Mouse (Mus musculus): ENCODE measurements around the gene Thap8. TPM values are rescaled to one million over a fixed set of nuclear protein-coding genes. Genes with fewer than 3 reads are reported as not detected.
"Not testable (repeated sequence)": the region's sequence is repeated elsewhere in the genome, so short reads cannot be mapped to it uniquely, and the experiment has no call there.

Gene Thap8
- 0.48 and 0.66 TPM in 2 replicates for polyA plus RNA-seq (2016; fragmentation: Nextera tagmentation; extraction: Ambion mirVana)

DNA sequence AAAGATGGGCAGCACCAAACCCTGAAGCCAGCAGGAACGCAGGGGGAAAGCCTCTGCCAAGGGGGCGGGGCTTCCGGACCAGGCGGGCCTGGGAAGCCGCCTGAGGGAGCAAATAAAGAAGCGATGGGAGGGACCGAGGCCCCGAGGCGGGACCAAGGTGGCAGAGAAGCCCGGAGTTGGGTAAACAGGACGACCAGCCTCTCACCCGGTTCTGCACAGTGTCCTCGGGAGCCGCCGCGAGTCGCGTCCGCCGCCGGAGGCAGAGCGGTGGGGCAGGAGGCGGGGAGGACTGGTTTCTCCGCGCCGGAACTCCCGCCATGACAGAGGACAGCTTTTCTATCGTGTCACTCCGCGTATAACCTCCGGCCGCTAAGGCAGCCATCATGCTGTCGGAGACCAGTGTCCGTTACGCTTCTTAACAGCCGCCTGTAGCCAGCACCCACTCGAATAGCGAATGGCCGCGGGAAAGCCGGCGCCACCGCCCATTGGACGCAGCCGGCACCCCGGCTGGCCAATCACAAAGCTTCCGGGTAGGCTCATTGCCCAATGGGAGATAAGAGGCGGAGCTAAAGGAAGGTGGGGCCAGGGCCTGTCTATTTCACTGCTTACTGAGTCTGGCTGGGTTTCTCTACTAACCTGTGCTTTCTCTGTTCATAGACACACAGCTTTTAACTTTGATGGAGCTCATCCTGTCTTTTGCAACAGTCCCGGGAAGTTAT, at the start of gene Thap8, which contains the start of gene Wdr62:
Gene Thap8 (plus strand): TSS at position 144 of the 719 bp plus-strand sequence.
Gene Wdr62 (minus strand): TSS at position 469 of the 719 bp plus-strand sequence.
- no peaks in the 10 kb centered on the region for H3K9me3 ChIP-seq
- H3K27ac ChIP-seq (replicated peaks) = peak within 1 kb of the TSS; percentile 97
- H3K36me3 ChIP-seq = no peaks in the 10 kb centered on the region
- peak; percentile 95 for ATAC-seq (ENCODE audit: low FRiP score, low read depth)
- H3K9ac ChIP-seq (replicated peaks) = peak within 1 kb of the TSS; percentile 58
- peaks cover 13% of the 10 kb centered on the region for H3K4me1 ChIP-seq
- H3K4me2 ChIP-seq (replicated peaks) = peak within 1 kb of the TSS; percentile 84
- peak within 1 kb of the TSS; percentile 65 for H3K4me3 ChIP-seq
- no peaks in the 10 kb centered on the region for H3K27me3 ChIP-seq
- WGBS = 0% methylated on average over 49 of the region's 49 CpGs

DNA sequence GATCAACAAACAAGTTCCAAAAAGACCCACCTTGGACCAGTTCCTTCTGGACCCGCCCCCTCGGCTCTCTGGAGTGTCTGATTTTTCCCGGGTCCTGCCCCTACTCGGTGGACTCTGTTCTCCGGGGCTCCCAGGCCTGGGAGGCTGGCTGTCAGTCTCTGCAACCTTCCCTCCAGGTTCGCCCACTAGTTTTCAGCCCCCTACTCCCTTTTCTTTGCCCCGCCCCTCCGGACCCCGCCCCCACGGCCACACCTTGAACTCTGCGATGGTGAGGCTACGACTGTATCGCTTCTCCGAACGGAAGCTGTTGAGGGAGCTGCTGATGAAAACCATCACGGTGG, 48.6 kb upstream of the Thap8 start:
- Histone ChIP-seq H3K27me3 (no peaks in the 10 kb centered on the region), H3K36me3 (peaks cover 46% of the 10 kb centered on the region), H3K9ac (replicated peaks) (peak overlapping the region; percentile 76), H3K4me1 (peaks cover 17% of the 10 kb centered on the region), H3K4me2 (replicated peaks) (peak overlapping the region; percentile 70), H3K27ac (replicated peaks) (peak overlapping the region; percentile 97), H3K4me3 (peak overlapping the region; percentile 74), H3K9me3 (no peaks in the 10 kb centered on the region)
- 0% methylated on average over 16 of the region's 16 CpGs for WGBS
- ATAC-seq (ENCODE audit: low FRiP score, low read depth) = peak; percentile 48

DNA sequence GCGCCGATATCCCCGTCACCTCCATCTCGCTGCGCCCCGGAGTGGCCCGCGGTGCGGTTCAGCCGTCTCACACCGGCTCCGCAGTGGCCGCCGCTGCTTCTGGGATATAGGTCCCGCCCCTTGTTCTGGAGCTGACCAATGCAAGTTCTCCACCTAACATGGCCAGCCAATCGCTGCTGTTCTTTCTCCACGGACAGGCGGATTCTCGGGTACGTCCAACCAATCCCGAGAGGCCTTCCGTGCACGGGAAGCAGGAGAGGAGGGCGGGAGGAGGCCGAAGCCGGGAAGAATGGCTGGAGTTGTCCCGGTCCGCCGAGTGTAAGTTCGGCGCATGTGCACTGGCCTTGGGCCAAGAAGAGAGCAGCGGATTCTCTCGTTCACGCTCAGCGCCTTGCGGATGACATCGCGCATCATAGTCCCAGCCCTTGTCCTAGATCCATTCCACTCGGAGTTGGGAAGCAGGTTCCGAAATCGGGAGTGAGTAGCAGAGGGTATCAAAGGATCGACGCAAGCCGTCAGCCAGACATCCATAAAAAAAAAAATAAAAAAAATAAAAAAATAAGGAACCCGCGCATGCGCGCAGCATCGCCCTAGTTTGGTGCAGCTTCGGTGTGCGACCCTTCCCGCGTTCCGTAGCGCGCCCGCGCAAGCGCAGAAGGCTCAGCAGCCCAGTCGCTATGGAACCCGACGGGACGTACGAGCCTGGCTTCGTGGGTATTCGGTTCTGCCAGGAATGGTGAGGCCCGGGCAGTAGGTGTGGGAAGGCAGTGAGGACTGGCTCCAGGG, 48.0 kb upstream of the Thap8 start, which contains the start of the genes Polr2i and Tbcb:
Gene Polr2i (plus strand): TSS at position 280 of the 786 bp plus-strand sequence.
Gene Tbcb (minus strand): TSS at position 604 of the 786 bp plus-strand sequence.
- Histone ChIP-seq H3K27ac (replicated peaks) (peak within 1 kb of the TSS; percentile 97), H3K36me3 (peaks cover 40% of the 10 kb centered on the region), H3K4me3 (peak within 1 kb of the TSS; percentile 74), H3K27me3 (no peaks in the 10 kb centered on the region), H3K9me3 (no peaks in the 10 kb centered on the region), H3K4me1 (peaks cover 17% of the 10 kb centered on the region), H3K9ac (replicated peaks) (peak within 1 kb of the TSS; percentile 80), H3K4me2 (replicated peaks) (peak within 1 kb of the TSS; percentile 70)
- ATAC-seq (ENCODE audit: low FRiP score, low read depth) = peak; percentile 94
- under 1% methylated on average over 67 of the region's 67 CpGs for WGBS

DNA sequence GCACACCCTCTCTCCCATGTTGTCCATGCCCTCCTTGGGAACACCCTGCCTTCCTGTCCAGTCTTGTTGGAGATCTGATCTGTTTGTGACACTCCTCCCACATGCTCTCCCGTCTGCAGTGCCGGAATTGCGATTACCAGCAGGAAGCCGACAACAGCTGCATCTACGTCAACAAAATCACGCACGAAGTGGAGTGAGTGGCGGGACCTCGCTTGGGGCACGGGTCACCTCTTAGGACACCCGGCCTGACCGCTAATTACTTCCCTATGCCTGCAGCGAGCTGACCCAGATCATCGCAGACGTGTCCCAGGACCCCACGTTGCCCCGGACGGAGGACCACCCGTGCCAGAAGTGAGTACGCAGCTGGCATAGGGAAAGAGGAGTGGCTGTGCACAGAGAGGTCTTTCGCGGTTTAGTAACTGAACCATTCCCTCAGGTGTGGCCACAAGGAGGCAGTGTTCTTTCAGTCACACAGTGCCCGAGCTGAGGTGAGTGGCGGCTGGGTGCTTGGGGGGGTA, 47.2 kb upstream of the Thap8 start:
- Histone ChIP-seq H3K4me1 (peaks cover 17% of the 10 kb centered on the region), H3K27me3 (no peaks in the 10 kb centered on the region), H3K36me3 (peaks cover 32% of the 10 kb centered on the region), H3K9ac (replicated peaks) (peak overlapping the region; percentile 80), H3K4me3 (peak overlapping the region; percentile 74), H3K4me2 (replicated peaks) (peak overlapping the region; percentile 70), H3K27ac (replicated peaks) (peak overlapping the region; percentile 97), H3K9me3 (no peaks in the 10 kb centered on the region)
- 9% methylated on average over 24 of the region's 24 CpGs for WGBS
- ATAC-seq (ENCODE audit: low FRiP score, low read depth) = peak; percentile 27

DNA sequence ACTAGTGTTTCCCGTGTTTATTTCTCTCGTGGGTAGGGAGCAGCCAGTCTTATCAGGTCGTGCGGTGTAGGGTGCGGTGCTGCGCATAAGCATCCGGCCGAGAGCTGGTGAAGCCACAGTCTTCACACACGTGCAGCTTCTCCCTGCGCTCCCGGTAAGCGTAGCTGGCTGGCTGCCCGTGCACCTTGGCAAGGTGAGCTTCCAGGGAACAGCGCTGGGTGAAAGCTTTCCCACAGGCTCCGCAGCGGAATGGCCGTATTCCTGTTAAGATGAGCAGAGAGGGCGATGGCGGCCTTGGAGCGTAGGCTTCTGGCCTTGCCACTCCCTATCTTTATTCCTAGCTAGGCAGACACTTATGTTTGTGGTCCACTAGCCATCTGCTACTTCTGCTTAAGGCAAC, 46.5 kb upstream of the Thap8 start:
- H3K9ac ChIP-seq (replicated peaks) = no peak overlapping the region; the same call in 1 of the 2 replicates

DNA sequence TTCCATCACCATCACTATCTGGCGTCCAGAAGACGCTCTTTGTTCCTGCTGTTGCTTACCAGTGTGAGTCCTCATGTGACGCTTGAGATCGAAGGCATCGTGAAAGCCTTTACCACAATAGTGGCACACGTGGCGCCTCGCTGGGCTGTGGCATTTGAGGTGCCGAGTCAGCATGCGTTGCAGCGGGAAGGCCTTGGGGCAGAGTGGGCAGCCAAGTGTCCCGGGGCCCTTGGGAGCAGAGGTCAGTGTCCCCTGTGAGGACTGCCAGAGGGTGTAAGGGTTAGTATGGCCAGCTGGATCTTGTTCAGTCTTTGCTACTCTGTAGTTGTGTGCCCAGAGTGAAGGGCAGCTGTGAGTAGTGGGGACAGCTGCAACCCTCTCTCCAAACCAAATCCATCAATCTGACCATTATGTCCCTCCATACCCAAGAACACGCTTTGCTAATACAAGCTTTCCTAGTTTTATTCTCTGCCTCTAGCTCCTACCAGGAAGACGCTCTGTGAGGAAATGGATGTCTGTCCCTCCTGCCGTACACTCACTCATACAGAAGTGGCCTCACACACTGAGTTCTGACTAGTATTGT, 45.5 kb upstream of the Thap8 start:
- 96% methylated on average over 15 of the region's 15 CpGs for WGBS

More for the DNA sequence above, 46.5 kb upstream of the Thap8 start:
- Histone ChIP-seq H3K4me1 (peaks cover 17% of the 10 kb centered on the region), H3K4me3 (peak overlapping the region; percentile 74; the same call in 1 of the 2 replicates), H3K36me3 (peaks cover 25% of the 10 kb centered on the region), H3K27me3 (no peaks in the 10 kb centered on the region), H3K4me2 (replicated peaks) (peak overlapping the region; percentile 70), H3K9me3 (no peaks in the 10 kb centered on the region), H3K27ac (replicated peaks) (no peak overlapping the region)
- ATAC-seq (ENCODE audit: low FRiP score, low read depth) = no peak
- WGBS = 90% methylated on average over 20 of the region's 20 CpGs

DNA sequence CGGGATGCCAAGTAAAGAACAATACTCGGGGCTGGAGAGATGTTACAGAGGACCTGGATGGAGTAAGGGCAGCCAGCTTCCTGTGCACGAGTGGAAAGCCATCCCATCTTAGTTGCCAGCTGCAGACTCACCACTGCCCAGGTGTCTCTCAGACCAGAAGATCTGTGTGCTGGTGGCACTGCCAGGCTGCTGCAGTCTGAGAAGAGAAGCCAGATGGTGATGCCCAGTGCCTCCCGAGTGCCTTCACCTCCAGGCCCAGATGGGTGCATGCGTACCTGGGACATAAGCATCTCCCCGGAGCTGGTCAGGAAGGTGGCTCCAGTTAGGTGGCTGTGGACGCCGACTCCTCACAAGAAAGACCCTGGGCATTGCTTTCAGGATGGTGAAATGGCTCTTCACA, 44.8 kb upstream of the Thap8 start:
- Histone ChIP-seq H3K4me2 (replicated peaks) (no peak overlapping the region), H3K9ac (replicated peaks) (no peak overlapping the region), H3K9me3 (no peaks in the 10 kb centered on the region), H3K36me3 (peaks cover 26% of the 10 kb centered on the region), H3K27me3 (no peaks in the 10 kb centered on the region), H3K4me3 (no peak overlapping the region), H3K27ac (replicated peaks) (no peak overlapping the region), H3K4me1 (peaks cover 17% of the 10 kb centered on the region)
- 90% methylated on average over 8 of the region's 8 CpGs for WGBS
- ATAC-seq (ENCODE audit: low FRiP score, low read depth) = no peak

More for the DNA sequence above, 45.5 kb upstream of the Thap8 start:
- no peaks in the 10 kb centered on the region for H3K9me3 ChIP-seq
- H3K4me3 ChIP-seq = no peak overlapping the region
- no peak overlapping the region for H3K27ac ChIP-seq (replicated peaks)
- H3K4me2 ChIP-seq (replicated peaks) = no peak overlapping the region
- H3K4me1 ChIP-seq = peaks cover 17% of the 10 kb centered on the region
- peaks cover 25% of the 10 kb centered on the region for H3K36me3 ChIP-seq
- H3K9ac ChIP-seq (replicated peaks) = no peak overlapping the region
- no peaks in the 10 kb centered on the region for H3K27me3 ChIP-seq
- no peak for ATAC-seq (ENCODE audit: low FRiP score, low read depth)

DNA sequence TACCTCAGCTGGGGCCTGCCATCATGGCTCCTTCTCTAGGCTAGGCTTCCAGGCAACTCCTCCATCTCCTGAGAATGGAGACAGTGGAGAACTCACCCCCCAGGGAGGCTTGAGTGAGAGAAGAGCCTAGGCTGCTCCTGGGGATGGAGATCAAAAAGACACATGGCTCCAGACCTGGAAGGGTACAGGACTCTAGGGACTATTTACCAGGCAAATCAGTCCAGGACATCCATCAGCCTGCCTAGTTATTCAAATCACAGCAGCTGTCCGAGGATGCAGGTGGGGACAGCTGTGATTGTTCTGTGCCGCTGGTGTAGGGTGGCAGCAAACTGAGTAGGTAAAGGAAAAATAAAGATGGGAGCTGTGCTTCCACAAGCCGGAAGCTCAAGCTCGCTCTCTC, 44.3 kb upstream of the Thap8 start, which contains the start of gene Ovol3:
Gene Ovol3 (minus strand): TSS at position 101 of the 400 bp plus-strand sequence.
- no peak for ATAC-seq (ENCODE audit: low FRiP score, low read depth)
- Histone ChIP-seq H3K27ac (replicated peaks) (no peak within 1 kb of the TSS), H3K4me3 (no peak within 1 kb of the TSS), H3K9me3 (no peaks in the 10 kb centered on the region), H3K4me2 (replicated peaks) (no peak within 1 kb of the TSS), H3K4me1 (peaks cover 15% of the 10 kb centered on the region), H3K9ac (replicated peaks) (no peak within 1 kb of the TSS), H3K27me3 (no peaks in the 10 kb centered on the region), H3K36me3 (peaks cover 32% of the 10 kb centered on the region)
- 90% methylated on average over 4 of the region's 4 CpGs for WGBS

DNA sequence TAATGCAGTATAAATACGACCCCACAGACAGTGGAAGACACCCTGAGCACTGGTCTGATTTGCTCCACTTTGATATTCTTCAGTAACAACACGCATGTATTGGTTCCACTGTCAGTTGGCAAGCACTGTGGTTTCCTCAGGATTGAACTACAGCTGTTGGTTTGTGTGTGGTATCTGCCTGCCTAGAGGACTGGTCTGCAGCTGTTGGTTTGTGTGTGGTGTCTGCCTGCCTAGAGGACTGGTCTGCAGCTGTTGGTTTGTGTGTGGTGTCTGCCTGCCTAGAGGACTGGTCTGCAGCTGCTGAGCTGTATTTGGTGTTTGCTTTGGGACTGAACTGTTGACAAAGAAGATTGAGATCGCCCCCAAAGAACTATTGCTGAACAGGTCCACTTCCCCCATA, 42.5 kb upstream of the Thap8 start:
- H3K27ac ChIP-seq (replicated peaks); H3K4me2 ChIP-seq (replicated peaks); ATAC-seq (ENCODE audit: low FRiP score, low read depth); H3K4me1 ChIP-seq; H3K4me3 ChIP-seq; H3K27me3 ChIP-seq; H3K9ac ChIP-seq (replicated peaks); H3K9me3 ChIP-seq: not testable (repeated sequence)
- WGBS = 89% methylated on average over 3 of the region's 3 CpGs
- H3K36me3 ChIP-seq = peaks cover 48% of the 10 kb centered on the region

DNA sequence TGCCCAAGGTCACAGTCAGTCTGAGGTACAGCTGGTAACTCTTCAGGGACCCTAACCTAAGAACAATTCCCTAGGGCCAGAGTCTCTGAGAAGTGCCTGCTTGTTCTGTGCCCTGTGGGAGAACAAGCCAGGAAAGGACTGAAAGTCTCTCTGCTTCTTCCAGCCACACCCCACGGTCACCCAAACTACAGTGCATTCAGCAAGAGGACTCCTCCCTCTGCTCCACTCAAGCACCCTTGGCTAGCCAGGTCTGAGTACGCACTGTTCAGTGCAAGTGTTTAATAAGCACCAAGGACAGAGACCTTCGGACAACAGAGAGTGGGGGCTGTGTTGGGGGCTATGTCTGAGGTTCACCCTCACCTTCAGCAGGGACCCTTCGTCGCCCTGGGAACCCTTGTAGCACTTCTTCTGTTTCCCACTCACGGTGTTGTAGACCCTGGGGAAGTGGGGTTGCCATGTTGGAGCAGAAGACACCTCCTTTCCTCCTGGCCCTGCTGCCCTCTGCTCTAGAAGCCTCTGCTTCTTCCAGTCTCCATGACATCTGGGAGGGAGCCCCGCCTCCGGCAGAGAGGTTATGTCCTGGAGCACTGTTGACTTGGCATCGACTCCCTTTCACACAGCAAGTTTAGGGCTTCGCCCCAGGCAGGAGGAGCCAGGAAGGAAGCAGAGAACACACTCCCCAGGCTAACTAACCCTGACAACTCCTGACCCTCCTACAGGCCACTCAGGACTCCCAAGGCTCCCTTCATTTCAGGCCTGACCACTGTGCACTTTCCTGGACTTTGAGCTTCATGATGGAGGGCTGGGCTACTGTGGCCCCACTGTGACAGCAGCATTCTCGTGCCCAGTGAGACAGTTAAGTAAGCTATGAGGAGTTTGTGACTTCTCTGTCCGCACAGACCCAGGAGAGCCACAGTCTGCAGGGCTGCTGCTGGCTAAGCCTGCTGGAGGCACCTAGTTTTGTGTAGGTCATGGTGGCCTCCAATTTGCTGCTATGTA, 27.6 kb upstream of the Thap8 start:
- peaks cover 7% of the 10 kb centered on the region for H3K36me3 ChIP-seq
- H3K9me3 ChIP-seq = no peaks in the 10 kb centered on the region
- no peak overlapping the region for H3K4me2 ChIP-seq (replicated peaks)
- H3K27ac ChIP-seq (replicated peaks) = no peak overlapping the region
- H3K9ac ChIP-seq (replicated peaks) = no peak overlapping the region
- no peaks in the 10 kb centered on the region for H3K27me3 ChIP-seq
- H3K4me3 ChIP-seq = no peak overlapping the region
- no peaks in the 10 kb centered on the region for H3K4me1 ChIP-seq
- no peak for ATAC-seq (ENCODE audit: low FRiP score, low read depth)
- 91% methylated on average over 12 of the region's 12 CpGs for WGBS

DNA sequence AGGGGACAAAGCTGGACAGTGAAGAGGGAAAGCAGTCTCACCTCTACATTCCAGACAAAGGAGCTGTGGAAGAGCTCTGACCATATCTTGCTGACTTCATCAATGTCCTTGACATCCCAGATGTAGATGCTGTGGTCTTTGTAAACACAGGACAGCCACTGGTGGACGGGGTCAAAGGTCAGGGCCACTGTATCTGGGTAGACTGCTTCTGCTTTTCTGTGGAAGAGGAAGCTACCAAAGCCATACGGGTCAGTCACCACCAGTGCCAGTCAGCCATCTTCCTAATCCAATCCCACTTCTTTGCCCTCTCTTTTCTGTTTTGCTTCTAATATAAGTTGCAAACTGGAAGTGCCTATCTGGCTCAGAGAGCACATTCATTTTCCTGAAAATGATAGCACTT, 14.9 kb upstream of the Thap8 start:
- 87% methylated on average over 2 of the region's 2 CpGs for WGBS
- Histone ChIP-seq H3K9me3 (no peaks in the 10 kb centered on the region), H3K27me3 (no peaks in the 10 kb centered on the region), H3K27ac (replicated peaks) (no peak overlapping the region), H3K9ac (replicated peaks) (no peak overlapping the region), H3K4me1 (no peaks in the 10 kb centered on the region), H3K4me3 (no peak overlapping the region), H3K36me3 (peaks cover 26% of the 10 kb centered on the region), H3K4me2 (replicated peaks) (no peak overlapping the region)
- ATAC-seq (ENCODE audit: low FRiP score, low read depth) = no peak
